Mouse (Mus musculus) bone marrow macrophage, adult 2 months (primary cell): ENCODE measurements around the gene Jph3.

Source experiments
- CTCF ChIP-seq: IDR thresholded peaks from 2 replicates; pipeline ENCODE4 v1.5.1; 2012; ENCODE audit warnings: low read depth, mild to moderate bottlenecking, low read length, moderate library complexity
- POLR2A ChIP-seq: IDR thresholded peaks from 2 replicates; pipeline ENCODE4 v1.6.1; 2012; ENCODE audit warnings: mild to moderate bottlenecking, low read depth, low read length, borderline replicate concordance

GRCm38 (mm10) chr8:121769095-121769494, 39.7 kb downstream of the Jph3 start:
- TF ChIP-seq CTCF (no peak), POLR2A (no peak)
